Mouse (Mus musculus): ENCODE results near the gene Cobll1.

DNA sequence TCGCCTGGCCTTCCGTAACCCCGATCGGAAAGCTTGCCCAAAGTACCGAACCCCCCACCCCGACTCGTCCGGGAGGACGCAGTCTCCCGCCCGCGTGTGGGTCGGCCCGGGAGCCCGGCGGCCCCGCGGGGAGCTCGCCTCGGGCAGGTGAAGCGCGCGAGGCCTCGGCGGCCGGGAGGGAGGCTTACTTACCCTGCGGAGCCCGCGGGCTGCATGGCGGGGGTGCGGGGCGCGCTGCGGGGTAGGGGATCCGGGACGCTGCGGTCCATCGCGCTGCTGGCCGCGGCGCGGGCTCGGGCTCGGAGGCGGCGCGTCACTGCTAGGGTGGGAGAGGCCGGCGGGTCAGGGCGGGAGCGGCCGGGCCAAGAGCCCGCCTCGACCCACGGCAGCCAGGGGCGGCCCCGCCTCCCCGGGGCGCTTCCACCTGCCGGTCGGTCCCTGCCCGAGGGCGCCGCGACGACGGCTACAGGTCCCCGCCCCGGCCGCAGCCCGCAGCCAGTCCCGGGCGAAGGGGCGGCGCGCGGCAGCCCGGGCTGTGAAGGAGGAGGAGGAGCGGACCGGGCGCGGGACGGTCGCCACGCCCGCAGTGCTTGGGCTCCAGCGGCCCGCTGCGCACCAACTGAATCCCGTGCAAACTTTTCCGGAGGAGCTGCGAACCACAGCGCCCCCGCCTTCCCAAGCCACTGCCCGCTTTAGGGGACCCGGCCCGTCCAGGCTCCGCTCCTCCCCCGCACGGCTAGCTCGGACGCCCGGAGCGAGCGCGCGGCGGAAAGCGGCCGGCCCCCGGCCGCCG lies 836 bp downstream of the Cobll1 start:
- TF ChIP-seq CTCF (IDR thresholded peaks at IDR 0.05; ENCODE audit: extremely low read depth, insufficient read depth, low read length) (no peak), POLR2A (IDR thresholded peaks at IDR 0.05; ENCODE audit: extremely low read depth, insufficient read depth, low read length) (no peak)
